Mouse (Mus musculus): ENCODE data around the gene Ggt1. TPM values are rescaled to one million over a fixed set of nuclear protein-coding genes. Genes with fewer than 3 reads are reported as not detected.
"Not testable (repeated sequence)": the region's sequence is repeated elsewhere in the genome, so short reads cannot be mapped to it uniquely, and the experiment has no call there.

Ggt1 gene
- polyA plus RNA-seq, 1 experiment from 2014 or later = 1.2 TPM

DNA sequence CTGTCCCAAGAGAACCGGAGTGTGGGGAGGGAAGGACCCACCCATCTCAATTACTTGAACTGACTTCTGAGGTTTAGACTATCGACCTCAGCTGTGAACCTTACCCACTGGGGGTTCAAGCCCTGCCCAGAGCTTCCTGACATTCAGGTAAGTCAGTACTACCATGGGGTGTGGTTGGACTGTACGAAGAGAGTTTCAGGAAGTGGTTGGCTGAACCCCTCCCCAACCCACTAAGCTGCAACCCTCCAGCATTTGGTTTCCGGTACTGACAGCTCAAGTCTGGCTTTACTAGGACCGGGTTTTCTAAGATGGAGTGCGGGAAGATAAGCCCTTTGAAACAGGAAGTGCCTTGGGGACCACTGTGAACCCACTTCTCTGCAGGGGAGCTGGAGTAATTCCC, 4.0 kb downstream of the Ggt1 start:
- Histone ChIP-seq H3K4me2 (ENCODE audit: low read length) (no peak overlapping the region), H3K27ac (ENCODE audit: low read depth, low read length) (no peak overlapping the region), H3K9ac (ENCODE audit: low read length) (no peak overlapping the region), H3K4me1 (ENCODE audit: control insufficient read depth, insufficient read depth, low read length) (peaks cover 2% of the 10 kb centered on the region; the same call in 1 of the 2 replicates), H3K27me3 (replicated peaks; ENCODE audit: control insufficient read depth, insufficient read depth, low read length) (no peaks in the 10 kb centered on the region), H3K36me3 (ENCODE audit: control insufficient read depth, insufficient read depth, low read length) (no peaks in the 10 kb centered on the region), H3K4me3 (ENCODE audit: low read depth, low read length) (no peak overlapping the region), H3K9me3 (replicated peaks; ENCODE audit: control insufficient read depth, low read length) (no peaks in the 10 kb centered on the region)
- DNase-seq (ENCODE audit: low spot score) (no peak), ATAC-seq (no peak)
- WGBS = 80% methylated on average over 6 of the region's 6 CpGs

DNA sequence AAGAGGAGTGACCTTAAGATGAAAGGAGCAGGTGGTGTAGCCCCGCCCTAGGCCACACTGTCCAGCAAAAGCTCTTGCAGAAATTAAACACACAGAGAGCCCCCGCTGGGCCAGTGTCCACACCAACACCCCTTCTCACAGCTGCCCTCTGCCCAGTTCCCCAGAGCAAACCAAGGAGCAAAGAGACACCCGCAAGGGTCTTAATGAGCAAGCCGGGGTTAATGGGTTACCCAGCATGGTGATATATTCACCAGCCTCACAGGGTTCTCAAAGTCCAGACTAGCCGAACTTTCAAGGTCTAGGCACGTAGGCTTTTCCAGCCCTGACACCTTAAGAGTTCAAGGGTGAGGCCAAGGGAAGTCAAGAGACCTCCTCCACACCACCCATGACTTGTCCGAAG, 4.5 kb downstream of the Ggt1 start:
- Histone ChIP-seq H3K9me3 (replicated peaks; ENCODE audit: control insufficient read depth, low read length) (no peaks in the 10 kb centered on the region), H3K27me3 (replicated peaks; ENCODE audit: control insufficient read depth, insufficient read depth, low read length) (no peaks in the 10 kb centered on the region), H3K36me3 (ENCODE audit: control insufficient read depth, insufficient read depth, low read length) (no peaks in the 10 kb centered on the region), H3K4me2 (ENCODE audit: low read length) (no peak overlapping the region), H3K27ac (ENCODE audit: low read depth, low read length) (no peak overlapping the region), H3K4me1 (ENCODE audit: control insufficient read depth, insufficient read depth, low read length) (no peaks in the 10 kb centered on the region), H3K4me3 (ENCODE audit: low read depth, low read length) (no peak overlapping the region), H3K9ac (ENCODE audit: low read length) (no peak overlapping the region)
- DNase-seq (ENCODE audit: low spot score) (no peak), ATAC-seq (no peak)
- WGBS = 88% methylated on average over 7 of the region's 7 CpGs

DNA sequence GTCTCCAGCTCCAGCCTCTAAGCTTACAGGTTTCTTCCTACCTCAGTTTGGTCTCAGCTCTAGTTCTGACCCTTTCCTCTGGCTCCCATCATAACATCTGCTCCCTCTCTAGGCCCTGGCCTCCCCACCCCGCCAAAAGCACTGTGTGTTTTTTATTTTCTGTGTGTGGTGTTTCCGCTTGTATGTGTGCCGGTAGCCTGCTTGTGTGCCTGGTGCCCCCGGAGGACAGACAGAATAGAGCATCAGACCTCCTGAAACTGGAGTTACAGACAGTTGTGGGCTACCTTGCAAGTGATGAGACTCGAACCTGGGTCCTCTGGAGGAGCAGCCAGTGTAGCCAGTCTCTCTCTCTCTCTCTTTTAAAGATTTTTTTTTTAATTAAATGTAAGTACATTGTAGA, 4.9 kb downstream of the Ggt1 start:
- DNase-seq (ENCODE audit: low spot score) = no peak
- Histone ChIP-seq H3K4me3 (ENCODE audit: low read depth, low read length) (no peak overlapping the region), H3K4me2 (ENCODE audit: low read length) (no peak overlapping the region), H3K9me3 (replicated peaks; ENCODE audit: control insufficient read depth, low read length) (no peaks in the 10 kb centered on the region), H3K9ac (ENCODE audit: low read length) (no peak overlapping the region), H3K27me3 (replicated peaks; ENCODE audit: control insufficient read depth, insufficient read depth, low read length) (no peaks in the 10 kb centered on the region), H3K4me1 (ENCODE audit: control insufficient read depth, insufficient read depth, low read length) (no peaks in the 10 kb centered on the region), H3K36me3 (ENCODE audit: control insufficient read depth, insufficient read depth, low read length) (no peaks in the 10 kb centered on the region), H3K27ac (ENCODE audit: low read depth, low read length) (no peak overlapping the region)
- WGBS = 89% methylated on average over 5 of the region's 5 CpGs
- no peak for ATAC-seq

DNA sequence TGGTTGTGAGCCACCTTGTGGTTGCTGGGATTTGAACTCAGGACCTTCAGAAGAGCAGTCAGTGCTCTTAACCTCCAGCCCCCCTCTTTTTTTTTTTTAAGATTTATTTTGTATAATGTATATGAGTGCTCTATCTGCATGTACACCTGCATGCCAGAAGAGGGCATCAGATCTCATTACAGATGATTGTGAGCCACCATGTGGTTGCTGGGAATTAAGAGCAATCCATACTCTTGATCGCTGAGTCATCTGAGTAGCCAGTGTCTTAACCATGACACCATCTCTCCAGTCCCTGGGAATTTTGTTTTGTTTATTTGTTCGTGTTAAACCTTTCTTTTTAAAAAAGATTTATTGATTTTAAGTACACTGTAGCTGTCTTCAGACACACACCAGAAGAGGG, 5.4 kb downstream of the Ggt1 start:
- not testable (repeated sequence) for H3K4me1 ChIP-seq (ENCODE audit: control insufficient read depth, insufficient read depth, low read length); ATAC-seq; H3K4me2 ChIP-seq (ENCODE audit: low read length); H3K9me3 ChIP-seq (replicated peaks; ENCODE audit: control insufficient read depth, low read length); H3K9ac ChIP-seq (ENCODE audit: low read length); H3K27ac ChIP-seq (ENCODE audit: low read depth, low read length); H3K4me3 ChIP-seq (ENCODE audit: low read depth, low read length); H3K36me3 ChIP-seq (ENCODE audit: control insufficient read depth, insufficient read depth, low read length); H3K27me3 ChIP-seq (replicated peaks; ENCODE audit: control insufficient read depth, insufficient read depth, low read length); DNase-seq (ENCODE audit: low spot score)
- WGBS = 82% methylated on average over 2 of the region's 2 CpGs

DNA sequence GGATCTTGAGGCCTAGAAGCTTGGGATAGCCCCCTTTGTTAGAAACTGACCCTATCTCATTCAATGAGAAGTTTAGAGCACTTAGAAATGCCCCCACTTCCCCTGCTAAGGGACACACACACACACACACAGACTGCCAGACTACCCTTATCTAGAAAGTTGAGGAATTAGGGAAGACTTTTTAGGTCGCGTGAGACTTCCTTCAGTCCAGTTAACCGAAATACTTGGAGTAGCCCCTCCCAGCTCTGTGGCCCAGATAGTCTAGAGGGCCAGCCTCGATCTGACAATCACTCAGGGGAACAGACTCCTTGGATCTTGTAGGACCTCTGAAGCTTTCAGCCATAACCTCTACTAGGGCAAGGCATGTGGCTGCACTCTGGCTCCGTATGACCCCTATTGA, 6.6 kb downstream of the Ggt1 start:
- ATAC-seq (no peak), DNase-seq (ENCODE audit: low spot score) (no peak)
- Histone ChIP-seq H3K4me1 (ENCODE audit: control insufficient read depth, insufficient read depth, low read length) (no peaks in the 10 kb centered on the region), H3K27ac (ENCODE audit: low read depth, low read length) (no peak overlapping the region), H3K9ac (ENCODE audit: low read length) (no peak overlapping the region), H3K4me3 (ENCODE audit: low read depth, low read length) (no peak overlapping the region), H3K27me3 (replicated peaks; ENCODE audit: control insufficient read depth, insufficient read depth, low read length) (no peaks in the 10 kb centered on the region), H3K9me3 (replicated peaks; ENCODE audit: control insufficient read depth, low read length) (no peaks in the 10 kb centered on the region), H3K36me3 (ENCODE audit: control insufficient read depth, insufficient read depth, low read length) (no peaks in the 10 kb centered on the region), H3K4me2 (ENCODE audit: low read length) (no peak overlapping the region)
- 37% methylated on average over 5 of the region's 5 CpGs for WGBS

DNA sequence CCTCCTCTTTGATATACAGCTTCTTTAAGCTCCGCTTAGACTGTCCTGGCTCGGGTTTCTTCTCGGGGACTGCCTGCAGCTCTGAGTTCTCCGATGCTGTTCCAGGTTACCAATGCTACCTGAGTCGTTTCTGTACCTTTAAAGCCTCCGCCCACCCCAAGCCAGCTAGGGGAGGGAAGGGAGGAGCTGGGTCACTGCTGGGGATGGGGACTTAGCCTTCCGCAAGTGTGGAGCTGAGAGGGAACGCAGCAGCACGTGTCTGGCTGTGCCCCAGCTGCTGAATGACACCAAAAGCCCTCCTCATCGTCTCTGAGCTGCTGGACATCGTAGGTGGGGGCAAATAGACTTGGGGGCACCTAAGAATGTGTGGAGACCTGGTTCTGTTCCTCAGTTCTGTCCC, 7.0 kb downstream of the Ggt1 start:
- H3K27ac ChIP-seq (ENCODE audit: low read depth, low read length) = no peak overlapping the region
- DNase-seq (ENCODE audit: low spot score) = no peak
- 6% methylated on average over 11 of the region's 11 CpGs for WGBS

DNA sequence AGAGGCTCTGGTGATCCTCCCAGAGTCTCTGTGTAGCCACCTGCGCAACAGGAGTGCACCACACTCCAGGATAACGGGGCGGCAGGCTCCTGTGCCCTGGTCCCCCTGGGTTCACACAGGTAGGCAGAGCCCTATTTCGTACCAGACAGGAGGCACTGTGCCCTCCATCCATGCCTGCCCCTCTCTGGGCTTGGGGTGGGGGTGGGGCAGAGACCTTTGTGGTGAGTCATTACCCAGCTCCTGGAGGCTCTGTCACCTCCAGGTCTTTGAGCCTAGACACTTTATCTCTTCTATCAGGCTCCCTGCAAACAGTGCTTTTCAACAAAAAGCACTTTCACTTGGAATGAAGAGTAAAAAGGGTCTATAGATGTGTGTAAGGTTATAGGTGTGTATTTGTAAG, 7.4 kb downstream of the Ggt1 start:
- Histone ChIP-seq H3K9ac (ENCODE audit: low read length) (no peak overlapping the region), H3K27me3 (replicated peaks; ENCODE audit: control insufficient read depth, insufficient read depth, low read length) (no peaks in the 10 kb centered on the region), H3K4me1 (ENCODE audit: control insufficient read depth, insufficient read depth, low read length) (no peaks in the 10 kb centered on the region), H3K36me3 (ENCODE audit: control insufficient read depth, insufficient read depth, low read length) (no peaks in the 10 kb centered on the region), H3K9me3 (replicated peaks; ENCODE audit: control insufficient read depth, low read length) (no peaks in the 10 kb centered on the region), H3K27ac (ENCODE audit: low read depth, low read length) (no peak overlapping the region), H3K4me3 (ENCODE audit: low read depth, low read length) (no peak overlapping the region), H3K4me2 (ENCODE audit: low read length) (no peak overlapping the region)
- no peak for ATAC-seq
- DNase-seq (ENCODE audit: low spot score) = no peak
- 26% methylated on average over 4 of the region's 4 CpGs for WGBS

More for the DNA sequence above, 7.0 kb downstream of the Ggt1 start:
- no peaks in the 10 kb centered on the region for H3K9me3 ChIP-seq (replicated peaks; ENCODE audit: control insufficient read depth, low read length)
- H3K9ac ChIP-seq (ENCODE audit: low read length) = no peak overlapping the region
- H3K27me3 ChIP-seq (replicated peaks; ENCODE audit: control insufficient read depth, insufficient read depth, low read length) = no peaks in the 10 kb centered on the region
- no peak for ATAC-seq
- H3K4me2 ChIP-seq (ENCODE audit: low read length) = no peak overlapping the region
- no peaks in the 10 kb centered on the region for H3K4me1 ChIP-seq (ENCODE audit: control insufficient read depth, insufficient read depth, low read length)
- H3K4me3 ChIP-seq (ENCODE audit: low read depth, low read length) = no peak overlapping the region
- H3K36me3 ChIP-seq (ENCODE audit: control insufficient read depth, insufficient read depth, low read length) = no peaks in the 10 kb centered on the region

DNA sequence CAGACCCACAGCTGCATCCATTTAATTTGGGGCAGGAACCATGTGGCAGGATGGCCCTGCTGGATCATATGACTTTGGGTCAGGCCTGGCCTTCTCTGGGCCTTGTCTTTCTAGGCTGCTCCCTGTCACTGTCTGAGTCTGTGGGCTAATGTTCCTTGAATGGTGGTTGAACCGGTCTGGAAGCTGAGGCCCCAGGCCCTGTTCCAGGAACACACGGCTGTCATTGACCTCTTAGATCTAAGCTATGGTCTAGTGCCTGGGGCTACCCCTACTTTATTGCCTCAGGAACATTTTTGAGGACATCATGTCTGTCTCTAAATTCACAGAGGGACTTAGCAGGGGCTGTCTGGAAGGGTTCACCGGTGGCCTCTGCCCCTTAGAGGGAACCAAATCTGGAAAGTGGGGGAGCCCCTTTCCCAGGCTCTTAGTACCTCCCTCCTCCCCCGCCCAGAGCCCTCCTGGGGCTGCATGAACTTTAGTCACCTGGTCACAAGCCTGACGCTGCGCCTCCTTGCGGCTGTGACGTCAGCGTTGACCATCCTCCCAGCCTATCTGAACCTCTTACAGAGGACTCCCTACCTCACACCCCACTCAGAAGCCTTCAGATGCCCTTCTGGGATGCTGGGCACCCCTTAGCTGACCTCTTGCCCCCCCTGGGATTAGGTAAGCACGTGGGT, 9.7 kb downstream of the Ggt1 start:
- ATAC-seq (no peak), DNase-seq (ENCODE audit: low spot score) (no peak)
- Histone ChIP-seq H3K27me3 (replicated peaks; ENCODE audit: control insufficient read depth, insufficient read depth, low read length) (no peaks in the 10 kb centered on the region), H3K9ac (ENCODE audit: low read length) (no peak overlapping the region), H3K4me3 (ENCODE audit: low read depth, low read length) (no peak overlapping the region), H3K27ac (ENCODE audit: low read depth, low read length) (no peak overlapping the region), H3K9me3 (replicated peaks; ENCODE audit: control insufficient read depth, low read length) (no peaks in the 10 kb centered on the region), H3K4me2 (ENCODE audit: low read length) (no peak overlapping the region), H3K4me1 (ENCODE audit: control insufficient read depth, insufficient read depth, low read length) (no peaks in the 10 kb centered on the region), H3K36me3 (ENCODE audit: control insufficient read depth, insufficient read depth, low read length) (no peaks in the 10 kb centered on the region)
- WGBS = 27% methylated on average over 10 of the region's 10 CpGs

DNA sequence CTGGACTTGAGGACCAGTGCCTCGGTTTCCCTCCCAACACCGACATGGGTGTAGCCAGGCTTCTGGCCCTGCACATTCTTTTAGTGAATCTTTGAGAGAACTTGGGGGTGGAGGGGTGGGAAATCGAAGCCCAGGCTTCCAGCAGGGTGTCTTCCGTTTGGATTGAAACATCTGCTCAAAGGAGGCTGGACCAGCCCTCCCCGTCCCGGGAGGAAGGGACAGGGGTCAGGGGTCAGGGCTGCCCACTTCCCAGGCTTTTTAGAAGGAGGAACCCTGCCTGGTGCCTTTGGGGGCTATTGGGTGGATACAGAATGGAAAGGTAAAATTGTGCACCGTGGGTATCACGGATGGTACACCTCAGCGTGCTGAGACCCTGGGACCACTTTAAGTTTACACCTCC, 10.5 kb downstream of the Ggt1 start:
- H3K4me1 ChIP-seq (ENCODE audit: control insufficient read depth, insufficient read depth, low read length) = no peaks in the 10 kb centered on the region
- H3K27me3 ChIP-seq (replicated peaks; ENCODE audit: control insufficient read depth, insufficient read depth, low read length) = no peaks in the 10 kb centered on the region
- no peak overlapping the region for H3K4me3 ChIP-seq (ENCODE audit: low read depth, low read length)
- H3K36me3 ChIP-seq (ENCODE audit: control insufficient read depth, insufficient read depth, low read length) = no peaks in the 10 kb centered on the region
- no peak overlapping the region for H3K4me2 ChIP-seq (ENCODE audit: low read length)
- 39% methylated on average over 9 of the region's 9 CpGs for whole genome bisulfite sequencing
- no peak overlapping the region for H3K27ac ChIP-seq (ENCODE audit: low read depth, low read length)
- H3K9me3 ChIP-seq (replicated peaks; ENCODE audit: control insufficient read depth, low read length) = no peaks in the 10 kb centered on the region
- no peak overlapping the region for H3K9ac ChIP-seq (ENCODE audit: low read length)
- DNase-seq (ENCODE audit: low spot score) = no peak
- ATAC-seq = no peak

All from forebrain, embryonic 14.5 days (tissue).